Mouse (Mus musculus) MEL-GATA-1-ER (cell line): ENCODE measurements around the gene Sept14.

ENCODE experiments used
- DNase-seq: peaks from one replicate; pipeline ENCODE4 v3.0.0-alpha.2; 2012; ENCODE audit warnings: low read depth; ENCODE audit errors: extremely low read depth

The Sept14 gene

DNA sequence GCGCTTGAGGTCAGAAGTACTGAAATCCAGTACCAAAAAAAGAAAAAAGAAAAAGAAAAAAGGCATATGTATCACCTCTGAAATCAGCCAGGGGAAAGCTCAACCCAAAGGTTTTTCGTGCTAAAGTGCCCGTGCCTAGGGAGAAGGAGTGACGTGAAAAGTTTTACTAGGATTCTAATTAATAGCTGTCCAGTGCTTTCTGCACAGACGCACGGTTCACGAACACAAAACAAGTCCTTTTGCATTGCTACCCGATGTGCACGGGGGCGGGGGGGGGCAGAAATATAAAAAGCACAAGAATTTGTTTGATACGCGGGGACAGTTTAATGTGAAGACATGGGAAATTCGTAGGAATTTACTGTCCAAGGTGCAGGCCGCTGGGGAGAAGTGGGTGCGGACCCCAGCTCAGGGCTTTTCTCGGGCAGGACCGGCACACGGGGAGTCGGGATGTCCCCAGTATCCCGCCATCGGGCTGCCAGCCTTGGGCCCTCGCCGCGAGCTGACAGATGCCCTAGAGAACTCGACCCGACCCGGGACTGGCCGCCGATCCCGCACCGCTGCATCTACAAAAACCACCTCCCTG, 38.8 kb downstream of the Sept14 start:
- no peak for DNase-seq

- DNase-seq = no peak
These were observed 40.5 kb downstream of the Sept14 start for GRCm38 (mm10) chr5:129667851-129668250.

- no peak for DNase-seq
These were observed 41.9 kb downstream of the Sept14 start for GRCm38 (mm10) chr5:129666271-129666909.

DNA sequence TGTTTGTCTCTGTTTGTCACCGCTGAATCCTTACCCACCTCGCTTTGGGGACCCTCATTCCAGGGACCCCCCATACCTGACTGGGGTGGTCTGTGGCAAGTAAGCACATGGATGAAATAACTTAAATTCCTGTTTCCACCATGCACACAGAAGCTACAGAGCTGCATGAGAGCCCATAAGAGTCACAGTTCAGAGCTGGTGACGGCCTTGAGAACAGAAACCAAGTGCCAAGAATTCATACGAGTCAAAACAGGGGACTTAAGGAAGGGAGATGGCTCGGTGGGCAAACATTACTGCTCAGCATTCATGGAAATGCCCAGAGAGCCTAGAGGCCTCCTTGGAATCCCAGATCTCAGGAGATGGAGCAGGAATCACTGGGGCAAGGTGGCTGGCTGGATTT, 44.2 kb downstream of the Sept14 start:
- DNase-seq = no peak

DNA sequence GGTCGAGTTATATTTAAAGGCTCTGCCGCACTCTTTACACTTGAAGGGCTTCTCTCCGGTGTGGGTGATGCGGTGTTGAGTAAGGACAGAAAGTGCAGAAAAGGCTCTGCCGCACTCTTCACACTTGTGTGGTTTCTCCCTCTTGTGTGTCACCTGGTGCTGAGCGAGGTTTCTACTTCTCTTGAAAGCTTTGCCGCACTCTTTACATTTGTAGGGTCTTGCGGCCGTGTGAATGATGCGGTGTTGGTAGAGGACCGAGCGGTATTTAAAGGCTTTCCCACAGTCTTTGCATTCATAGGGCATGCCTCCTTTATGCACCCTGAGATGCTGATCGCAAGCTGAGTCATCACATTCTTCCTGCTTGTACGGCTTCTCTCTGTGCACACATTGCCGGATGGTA, 50.4 kb downstream of the Sept14 start:
- DNase-seq = no peak

GRCm38 (mm10) chr5:129657016-129657415, 51.3 kb downstream of the Sept14 start:
- no peak for DNase-seq

GRCm38 (mm10) chr5:129650858-129651257, 57.5 kb downstream of the Sept14 start:
- no peak for DNase-seq
